Mouse (Mus musculus): ENCODE data around the gene Fcrl6. TPM values are rescaled to one million over a fixed set of nuclear protein-coding genes. Genes with fewer than 3 reads are reported as not detected.

Fcrl6 gene
- total and polyA plus RNA-seq, 2 experiments, result not detected

GRCm38 (mm10) chr1:172638781-172639180 lies 36.4 kb upstream of the Fcrl6 start:
- Histone ChIP-seq H3K36me3 (ENCODE audit: control insufficient read depth, insufficient read depth, low read length) (no peaks in the 10 kb centered on the region), H3K27me3 (ENCODE audit: control insufficient read depth, insufficient read depth, low read length) (no peaks in the 10 kb centered on the region), H3K4me3 (ENCODE audit: insufficient read depth, low read depth, low read length) (no peak overlapping the region), H3K79me2 (ENCODE audit: control insufficient read depth, insufficient read depth, low read length) (no peaks in the 10 kb centered on the region), H3K4me1 (ENCODE audit: control insufficient read depth, insufficient read depth, low read length) (no peaks in the 10 kb centered on the region), H3K27ac (replicated peaks; ENCODE audit: insufficient read depth, low read depth, low read length) (no peak overlapping the region), H3K9ac (ENCODE audit: low read depth, low read length) (no peak overlapping the region)
- 83% methylated on average over 2 of the region's 2 CpGs for WGBS
- no peak for DNase-seq (ENCODE audit: extremely low read depth, low read depth, low spot score)
- TF ChIP-seq POLR2A (IDR thresholded peaks at IDR 0.05; ENCODE audit: extremely low read depth, insufficient read depth, low read length) (no peak), CTCF (IDR thresholded peaks at IDR 0.05; ENCODE audit: low read depth, low read length) (no peak)

DNA sequence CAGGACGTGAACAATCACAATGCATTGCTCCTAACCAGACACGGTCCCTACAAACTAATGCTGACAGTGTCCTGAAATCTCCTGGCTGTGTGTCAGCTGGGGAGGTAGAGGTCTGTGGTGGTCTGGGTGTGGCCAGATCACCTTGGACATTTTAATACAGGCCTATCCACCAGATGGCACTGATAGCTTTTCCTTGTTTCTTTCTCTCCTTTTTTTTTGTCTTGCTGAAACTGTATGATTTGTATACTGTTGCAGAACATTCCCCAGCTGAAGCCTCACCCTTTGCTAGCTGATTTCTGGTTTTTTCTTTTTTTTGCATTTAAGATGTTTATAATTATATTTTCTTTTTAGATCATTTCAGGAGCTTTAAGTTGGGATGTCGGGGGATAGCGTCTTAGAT lies 35.5 kb upstream of the Fcrl6 start:
- Histone ChIP-seq H3K36me3 (ENCODE audit: control insufficient read depth, insufficient read depth, low read length) (no peaks in the 10 kb centered on the region), H3K4me3 (ENCODE audit: insufficient read depth, low read depth, low read length) (no peak overlapping the region), H3K27ac (replicated peaks; ENCODE audit: insufficient read depth, low read depth, low read length) (no peak overlapping the region), H3K4me1 (ENCODE audit: control insufficient read depth, insufficient read depth, low read length) (no peaks in the 10 kb centered on the region), H3K79me2 (ENCODE audit: control insufficient read depth, insufficient read depth, low read length) (no peaks in the 10 kb centered on the region), H3K9ac (ENCODE audit: low read depth, low read length) (no peak overlapping the region), H3K27me3 (ENCODE audit: control insufficient read depth, insufficient read depth, low read length) (no peaks in the 10 kb centered on the region)
- 91% methylated on average over 4 of the region's 4 CpGs for WGBS
- no peak for DNase-seq (ENCODE audit: extremely low read depth, low read depth, low spot score)
- TF ChIP-seq CTCF (IDR thresholded peaks at IDR 0.05; ENCODE audit: low read depth, low read length) (no peak), POLR2A (IDR thresholded peaks at IDR 0.05; ENCODE audit: extremely low read depth, insufficient read depth, low read length) (no peak)

GRCm38 (mm10) chr1:172636266-172636665 lies 33.9 kb upstream of the Fcrl6 start:
- no peak for DNase-seq (ENCODE audit: extremely low read depth, low read depth, low spot score)
- H3K27me3 ChIP-seq (ENCODE audit: control insufficient read depth, insufficient read depth, low read length), result no peaks in the 10 kb centered on the region
- no peak overlapping the region for H3K9ac ChIP-seq (ENCODE audit: low read depth, low read length)
- H3K79me2 ChIP-seq (ENCODE audit: control insufficient read depth, insufficient read depth, low read length), result no peaks in the 10 kb centered on the region
- H3K4me3 ChIP-seq (ENCODE audit: insufficient read depth, low read depth, low read length), result no peak overlapping the region
- WGBS, result 92% methylated on average over 5 of the region's 5 CpGs
- TF ChIP-seq POLR2A (IDR thresholded peaks at IDR 0.05; ENCODE audit: extremely low read depth, insufficient read depth, low read length), result no peak
- H3K27ac ChIP-seq (replicated peaks; ENCODE audit: insufficient read depth, low read depth, low read length), result no peak overlapping the region
- no peaks in the 10 kb centered on the region for H3K36me3 ChIP-seq (ENCODE audit: control insufficient read depth, insufficient read depth, low read length)
- peaks cover 3% of the 10 kb centered on the region; the same call in 1 of the 2 replicates for H3K4me1 ChIP-seq (ENCODE audit: control insufficient read depth, insufficient read depth, low read length)

GRCm38 (mm10) chr1:172635258-172635657 lies 32.9 kb upstream of the Fcrl6 start:
- H3K27me3 ChIP-seq (ENCODE audit: control insufficient read depth, insufficient read depth, low read length), result no peaks in the 10 kb centered on the region
- no peak overlapping the region for H3K9ac ChIP-seq (ENCODE audit: low read depth, low read length)
- H3K4me1 ChIP-seq (ENCODE audit: control insufficient read depth, insufficient read depth, low read length), result peaks cover 3% of the 10 kb centered on the region; the same call in 1 of the 2 replicates
- TF ChIP-seq POLR2A (IDR thresholded peaks at IDR 0.05; ENCODE audit: extremely low read depth, insufficient read depth, low read length) (no peak), CTCF (IDR thresholded peaks at IDR 0.05; ENCODE audit: low read depth, low read length) (no peak)
- DNase-seq (ENCODE audit: extremely low read depth, low read depth, low spot score), result no peak
- H3K36me3 ChIP-seq (ENCODE audit: control insufficient read depth, insufficient read depth, low read length), result no peaks in the 10 kb centered on the region
- H3K79me2 ChIP-seq (ENCODE audit: control insufficient read depth, insufficient read depth, low read length), result no peaks in the 10 kb centered on the region
- no peak overlapping the region for H3K27ac ChIP-seq (replicated peaks; ENCODE audit: insufficient read depth, low read depth, low read length)
- no peak overlapping the region for H3K4me3 ChIP-seq (ENCODE audit: insufficient read depth, low read depth, low read length)
- 72% methylated on average over 4 of the region's 4 CpGs for WGBS

- no peaks in the 10 kb centered on the region for H3K79me2 ChIP-seq (ENCODE audit: control insufficient read depth, insufficient read depth, low read length)
- no peak for TF ChIP-seq CTCF (IDR thresholded peaks at IDR 0.05; ENCODE audit: low read depth, low read length)
- TF ChIP-seq POLR2A (IDR thresholded peaks at IDR 0.05; ENCODE audit: extremely low read depth, insufficient read depth, low read length), result no peak
- H3K27me3 ChIP-seq (ENCODE audit: control insufficient read depth, insufficient read depth, low read length), result no peaks in the 10 kb centered on the region
- no peak overlapping the region for H3K4me3 ChIP-seq (ENCODE audit: insufficient read depth, low read depth, low read length)
- H3K36me3 ChIP-seq (ENCODE audit: control insufficient read depth, insufficient read depth, low read length), result no peaks in the 10 kb centered on the region
- no peak overlapping the region for H3K9ac ChIP-seq (ENCODE audit: low read depth, low read length)
- no peak overlapping the region for H3K27ac ChIP-seq (replicated peaks; ENCODE audit: insufficient read depth, low read depth, low read length)
- 94% methylated on average over 2 of the region's 2 CpGs for WGBS
- H3K4me1 ChIP-seq (ENCODE audit: control insufficient read depth, insufficient read depth, low read length), result peaks cover 3% of the 10 kb centered on the region; the same call in 1 of the 2 replicates
- no peak for DNase-seq (ENCODE audit: extremely low read depth, low read depth, low spot score)
Observed at GRCm38 (mm10) chr1:172634136-172634535, 31.8 kb upstream of the Fcrl6 start.

- under 1% methylated on average over 53 of the region's 53 CpGs for WGBS
- peak; percentile 98 for TF ChIP-seq CTCF (IDR thresholded peaks at IDR 0.05; ENCODE audit: low read depth, low read length)
- TF ChIP-seq POLR2A (IDR thresholded peaks at IDR 0.05; ENCODE audit: extremely low read depth, insufficient read depth, low read length), result peak; percentile 48; the same call in 1 of the 2 replicates
- peak within 1 kb of the TSS; percentile 98 for H3K27ac ChIP-seq (replicated peaks; ENCODE audit: insufficient read depth, low read depth, low read length)
Observed at GRCm38 (mm10) chr1:172632451-172633326, 30.3 kb upstream of the Fcrl6 start, which contains the start of gene Dusp23. Gene Dusp23, minus strand, starts transcription at chr1:172632962.

More at GRCm38 (mm10) chr1:172632451-172633326, 30.3 kb upstream of the Fcrl6 start, which contains the start of gene Dusp23:
- Histone ChIP-seq H3K4me1 (ENCODE audit: control insufficient read depth, insufficient read depth, low read length) (peaks cover 3% of the 10 kb centered on the region; the same call in 1 of the 2 replicates), H3K36me3 (ENCODE audit: control insufficient read depth, insufficient read depth, low read length) (no peaks in the 10 kb centered on the region), H3K4me3 (ENCODE audit: insufficient read depth, low read depth, low read length) (peak within 1 kb of the TSS; percentile 83), H3K79me2 (ENCODE audit: control insufficient read depth, insufficient read depth, low read length) (no peaks in the 10 kb centered on the region), H3K27me3 (ENCODE audit: control insufficient read depth, insufficient read depth, low read length) (no peaks in the 10 kb centered on the region), H3K9ac (ENCODE audit: low read depth, low read length) (peak within 1 kb of the TSS; percentile 92)
- DNase-seq (ENCODE audit: extremely low read depth, low read depth, low spot score), result peak; percentile 98
